Mouse (Mus musculus) liver, embryonic 14.5 days (tissue): ENCODE measurements around the gene Nek11.

Source experiments
- CTCF ChIP-seq: IDR thresholded peaks from 2 replicates; pipeline ENCODE4 v1.5.1; 2016; ENCODE audit warnings: antibody characterized with exemption, low read depth, control low read depth
- EP300 ChIP-seq: IDR thresholded peaks from 2 replicates; pipeline ENCODE4 v1.6.1; 2016; ENCODE audit warnings: antibody characterized with exemption, low read depth

DNA sequence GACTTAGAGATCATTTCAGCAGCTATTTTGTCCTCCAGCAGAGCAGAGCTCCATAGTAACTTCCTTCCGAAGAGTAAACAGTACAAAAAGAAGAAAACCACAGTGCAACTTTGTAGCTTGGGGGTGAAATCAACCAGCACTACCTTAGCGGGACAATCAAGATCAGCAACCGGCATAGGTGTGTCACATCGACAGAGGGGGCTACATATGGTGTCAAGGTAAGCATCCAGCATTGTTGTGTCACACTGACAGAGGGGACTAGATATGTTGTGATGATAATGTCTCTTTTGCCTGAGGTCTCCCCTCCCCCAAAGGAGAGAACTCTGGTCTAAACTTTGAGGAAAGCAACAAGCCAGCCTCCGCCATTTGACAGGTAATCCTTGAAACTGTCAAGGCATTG lies 260.8 kb downstream of the Nek11 start:
- TF ChIP-seq CTCF: no peak
- no peak for TF ChIP-seq EP300
